Mouse (Mus musculus) heart, embryonic 14.5 days (tissue): ENCODE results near the gene Ebf3. TPM values are rescaled to one million over a fixed set of nuclear protein-coding genes. Genes with fewer than 3 reads are reported as not detected.

ENCODE experiments used
- ATAC-seq: fragments of 200-750 bp; cut with Nextera tagmentation; 2 replicates; pipeline ENCODE4 v1.8.0; 2017; ENCODE audit warnings: low read depth, moderate TSS enrichment; ENCODE audit not compliant: insufficient number of reproducible peaks, insufficient read depth, low FRiP score
- H3K27ac ChIP-seq, 2 experiments: fragments of 200-500 bp in 1 of 2; fragments of 300-500 bp in 1 of 2; sonication (generic) in 1 of 2; replicated peaks in 1 of 2; 2 replicates each; pipeline ENCODE4 v1.5.1; 2012 to 2014; ENCODE audit warnings: low read depth in 2 of 2, low read length in 2 of 2, control low read depth in 1 of 2, mild to moderate bottlenecking in 1 of 2, mixed read lengths in 1 of 2; ENCODE audit not compliant: control insufficient read depth in 1 of 2, insufficient read depth in 1 of 2
- H3K27me3 ChIP-seq: fragments of 300-500 bp; sonication (generic); 2 replicates; pipeline ENCODE4 v1.6.1; 2014; ENCODE audit warnings: mild to moderate bottlenecking, low read length, control low read depth; ENCODE audit not compliant: control insufficient read depth, insufficient read depth
- H3K36me3 ChIP-seq: fragments of 300-500 bp; sonication (generic); 2 replicates; pipeline ENCODE4 v1.6.1; 2014; ENCODE audit warnings: mild to moderate bottlenecking, control low read depth, low read length, mixed read lengths; ENCODE audit not compliant: control insufficient read depth, insufficient read depth
- H3K4me1 ChIP-seq, 2 experiments: fragments of 200-500 bp in 1 of 2; fragments of 300-500 bp in 1 of 2; sonication (generic) in 1 of 2; 2 replicates each; pipeline ENCODE4 v1.6.1; 2012 to 2014; ENCODE audit warnings: low read length in 2 of 2, control low read depth in 1 of 2, mixed read lengths in 1 of 2; ENCODE audit not compliant: control insufficient read depth in 2 of 2, insufficient read depth in 2 of 2
- H3K4me2 ChIP-seq: fragments of 300-500 bp; sonication (generic); 2 replicates; pipeline ENCODE4 v1.6.1; 2014; ENCODE audit warnings: mild to moderate bottlenecking, low read length
- H3K4me3 ChIP-seq, 2 experiments: fragments of 200-500 bp in 1 of 2; fragments of 300-500 bp in 1 of 2; sonication (generic) in 1 of 2; 2 replicates each; pipeline ENCODE4 v1.5.1; 2012 to 2014; ENCODE audit warnings: low read length in 2 of 2, mild to moderate bottlenecking in 2 of 2, control low read depth in 1 of 2, low read depth in 1 of 2, moderate library complexity in 1 of 2; ENCODE audit not compliant: control insufficient read depth in 1 of 2, insufficient read depth in 1 of 2
- H3K9ac ChIP-seq: fragments of 300-500 bp; sonication (generic); 2 replicates; pipeline ENCODE4 v1.6.1; 2014; ENCODE audit warnings: mild to moderate bottlenecking, low read length
- H3K9me3 ChIP-seq: fragments of 300-500 bp; sonication (generic); 2 replicates; pipeline ENCODE4 v1.6.1; 2016; ENCODE audit warnings: low read length, control low read depth; ENCODE audit not compliant: control insufficient read depth
- WGBS: fragments of 180-500 bp; shearing (Covaris S2); extraction: QIAGEN DNeasy Blood & Tissue Kit; methylation state at CpG from one replicate; pipeline ENCODE4 v1.1.7; 2014; 5-methylcytosine and 5-hydroxymethylcytosine counted together
- polyA plus RNA-seq: library from polyadenylated mRNA; unstranded; fragments of >200 nt; fragmentation: Nextera tagmentation; extraction: Ambion mirVana; gene quantifications from 2 replicates; pipeline ENCODE4 v1.2.1, GENCODE M21; 2014

The Ebf3 gene
- polyA plus RNA-seq, 1 experiment from 2014 or later, result 2.3 TPM

DNA sequence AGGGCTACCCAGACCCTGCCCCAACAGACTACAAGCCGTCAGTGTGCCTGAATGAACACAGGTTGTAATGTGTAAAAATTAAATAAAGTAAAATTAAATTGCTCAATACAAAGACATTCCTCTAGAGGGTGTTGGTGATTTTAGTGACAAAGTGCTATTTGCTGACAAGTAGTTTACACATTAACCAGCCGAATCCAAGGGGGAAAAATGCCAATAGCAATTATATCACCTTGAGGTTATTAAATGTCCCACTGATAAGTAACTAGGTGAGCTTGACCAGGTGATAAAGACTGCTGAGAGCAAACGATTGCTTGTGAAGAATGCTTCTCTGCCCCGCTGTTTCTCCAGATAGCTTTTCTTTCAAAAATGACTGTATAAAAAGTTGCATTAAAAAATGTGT, 102.9 kb downstream of the Ebf3 start:
- ATAC-seq, result no peak
- Histone ChIP-seq H3K9ac (no peak overlapping the region), H3K9me3 (no peaks in the 10 kb centered on the region), H3K36me3 (no peaks in the 10 kb centered on the region), H3K27ac (no peak overlapping the region), H3K4me2 (no peak overlapping the region), H3K4me1 (no peaks in the 10 kb centered on the region), H3K4me3 (no peak overlapping the region), H3K27me3 (no peaks in the 10 kb centered on the region)
- 59% methylated on average over 4 of the region's 4 CpGs for WGBS

DNA sequence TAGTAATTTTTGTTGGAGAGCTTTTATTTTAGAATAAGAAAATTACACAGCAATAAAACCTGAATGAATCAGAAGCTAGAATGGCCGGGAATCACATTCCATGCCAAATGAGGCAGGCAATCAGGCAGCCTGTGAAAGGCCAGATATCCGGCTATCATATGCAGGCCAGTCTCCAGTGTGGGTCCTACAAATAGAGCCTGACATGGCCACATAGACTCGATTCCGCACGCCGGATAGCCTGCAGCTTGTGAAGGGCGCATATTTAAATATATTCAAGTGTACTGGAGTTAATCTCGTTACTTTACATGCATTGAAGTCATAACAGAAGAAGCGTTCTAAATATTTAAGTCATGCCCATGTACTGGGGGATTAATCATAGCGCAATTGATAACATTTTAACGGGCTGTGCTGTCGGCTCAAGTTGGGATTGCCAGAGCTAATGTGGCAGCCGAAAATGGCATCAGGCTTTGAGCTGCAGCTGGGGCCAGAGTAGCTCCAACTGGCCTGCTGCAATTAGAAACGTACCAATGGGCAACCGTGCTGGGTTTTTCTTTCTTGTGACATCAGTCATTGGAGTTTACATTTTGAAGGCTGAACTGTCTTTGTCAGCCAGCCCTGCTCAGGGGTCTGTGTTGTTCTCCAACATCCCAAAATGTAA, 104.4 kb downstream of the Ebf3 start:
- Histone ChIP-seq H3K4me2 (no peak overlapping the region), H3K27ac (no peak overlapping the region), H3K27me3 (no peaks in the 10 kb centered on the region), H3K4me1 (no peaks in the 10 kb centered on the region), H3K9me3 (no peaks in the 10 kb centered on the region), H3K4me3 (no peak overlapping the region), H3K9ac (no peak overlapping the region), H3K36me3 (no peaks in the 10 kb centered on the region)
- ATAC-seq, result no peak
- WGBS, result 72% methylated on average over 15 of the region's 15 CpGs

DNA sequence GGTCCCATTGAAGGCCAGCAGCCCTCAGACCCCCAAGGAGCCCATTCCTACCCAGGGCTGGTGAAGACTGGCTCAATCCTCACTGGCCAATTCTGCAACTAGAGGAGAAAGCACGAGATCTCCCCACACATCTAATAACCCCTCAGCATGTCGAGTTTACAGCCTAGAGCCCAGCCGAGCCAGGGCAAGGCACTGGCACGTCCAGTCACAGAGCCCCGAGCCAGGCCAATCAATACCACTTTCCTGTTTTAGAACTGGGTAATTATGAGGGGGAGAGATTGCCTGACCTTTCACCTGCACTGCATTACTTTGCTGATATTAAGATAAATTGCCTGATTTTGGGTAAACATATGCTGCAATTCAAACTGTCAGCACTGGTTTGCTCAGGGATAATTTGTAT, 105.7 kb downstream of the Ebf3 start:
- Histone ChIP-seq H3K36me3 (no peaks in the 10 kb centered on the region), H3K4me3 (no peak overlapping the region), H3K9ac (no peak overlapping the region), H3K4me2 (no peak overlapping the region), H3K9me3 (no peaks in the 10 kb centered on the region), H3K27ac (no peak overlapping the region), H3K27me3 (no peaks in the 10 kb centered on the region), H3K4me1 (no peaks in the 10 kb centered on the region)
- ATAC-seq, result no peak
- WGBS, result 68% methylated on average over 5 of the region's 5 CpGs

DNA sequence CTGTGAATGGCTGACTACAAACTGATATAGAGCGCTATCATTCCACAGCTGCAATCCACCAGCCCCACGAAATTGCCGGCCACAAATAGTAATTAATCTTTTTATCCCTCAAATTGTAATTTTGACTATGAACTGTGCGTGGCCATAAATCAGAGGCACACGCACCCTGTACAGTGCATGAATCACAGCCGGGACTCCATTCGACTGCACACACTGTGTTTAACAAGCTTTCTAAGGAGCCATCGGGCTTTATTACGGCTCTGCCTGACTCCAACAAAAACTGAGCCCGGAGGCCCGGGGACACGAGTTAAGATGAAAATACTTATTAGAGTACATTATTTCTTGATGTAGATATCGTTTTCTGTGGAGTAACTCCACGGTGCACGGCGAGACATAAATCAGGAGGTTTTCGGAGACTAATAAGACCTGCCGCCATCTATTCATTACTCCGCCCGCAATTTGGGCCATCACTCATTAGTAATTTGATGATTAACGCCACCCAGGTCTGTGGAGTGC, 107.4 kb downstream of the Ebf3 start:
- Histone ChIP-seq H3K4me2 (no peak overlapping the region), H3K9ac (no peak overlapping the region), H3K4me1 (no peaks in the 10 kb centered on the region), H3K9me3 (no peaks in the 10 kb centered on the region), H3K4me3 (no peak overlapping the region), H3K27me3 (no peaks in the 10 kb centered on the region), H3K27ac (no peak overlapping the region), H3K36me3 (no peaks in the 10 kb centered on the region)
- WGBS, result 90% methylated on average over 21 of the region's 21 CpGs
- no peak for ATAC-seq

DNA sequence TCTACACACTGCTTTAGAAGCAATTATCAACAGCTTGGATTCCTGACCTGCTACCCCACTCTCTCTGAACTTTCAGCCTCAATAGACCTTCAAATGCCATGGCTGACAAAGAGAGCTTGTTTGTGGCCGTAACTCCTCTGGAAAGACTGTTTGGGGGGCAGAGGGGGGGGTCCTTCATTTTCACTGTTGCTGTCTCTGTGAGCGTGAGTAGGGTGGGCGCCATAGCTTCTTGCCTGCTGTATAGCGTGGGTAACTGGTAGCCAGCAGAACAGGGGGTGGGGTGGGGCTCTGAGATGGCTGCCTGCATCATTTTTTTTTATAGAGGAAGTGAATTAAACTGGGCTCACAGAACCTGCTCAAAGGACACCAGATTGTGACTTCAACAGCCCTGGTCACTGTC, 114.7 kb downstream of the Ebf3 start:
- no peaks in the 10 kb centered on the region for H3K27me3 ChIP-seq
- no peak overlapping the region for H3K27ac ChIP-seq
- H3K4me3 ChIP-seq, result no peak overlapping the region
- H3K9me3 ChIP-seq, result no peaks in the 10 kb centered on the region
- ATAC-seq, result no peak
- H3K4me1 ChIP-seq, result no peaks in the 10 kb centered on the region
- no peaks in the 10 kb centered on the region for H3K36me3 ChIP-seq
- H3K4me2 ChIP-seq, result no peak overlapping the region
- no peak overlapping the region for H3K9ac ChIP-seq
- 87% methylated on average over 4 of the region's 4 CpGs for WGBS

DNA sequence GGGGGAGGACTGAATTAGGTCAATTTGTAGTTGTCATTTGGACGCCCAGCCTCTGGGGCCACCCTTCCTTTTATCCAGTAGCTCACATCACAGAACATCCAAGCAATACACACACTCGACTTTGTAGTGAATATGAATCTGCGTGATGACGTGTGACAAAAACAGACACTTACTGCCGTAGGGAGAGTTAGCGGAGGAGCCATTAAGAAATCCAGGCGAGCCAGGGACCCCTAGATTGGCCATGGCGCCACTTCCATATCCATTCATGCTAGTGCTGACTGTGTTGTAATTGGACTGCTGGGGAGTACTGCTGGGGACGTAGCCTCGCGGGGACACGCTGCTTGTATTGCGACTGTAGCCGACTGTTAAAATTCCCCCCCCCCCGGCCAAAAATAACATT, 115.3 kb downstream of the Ebf3 start:
- Histone ChIP-seq H3K27me3 (no peaks in the 10 kb centered on the region), H3K4me1 (no peaks in the 10 kb centered on the region), H3K4me3 (no peak overlapping the region), H3K27ac (no peak overlapping the region), H3K9me3 (no peaks in the 10 kb centered on the region), H3K4me2 (no peak overlapping the region), H3K9ac (no peak overlapping the region), H3K36me3 (no peaks in the 10 kb centered on the region)
- 74% methylated on average over 15 of the region's 15 CpGs for WGBS
- no peak for ATAC-seq

DNA sequence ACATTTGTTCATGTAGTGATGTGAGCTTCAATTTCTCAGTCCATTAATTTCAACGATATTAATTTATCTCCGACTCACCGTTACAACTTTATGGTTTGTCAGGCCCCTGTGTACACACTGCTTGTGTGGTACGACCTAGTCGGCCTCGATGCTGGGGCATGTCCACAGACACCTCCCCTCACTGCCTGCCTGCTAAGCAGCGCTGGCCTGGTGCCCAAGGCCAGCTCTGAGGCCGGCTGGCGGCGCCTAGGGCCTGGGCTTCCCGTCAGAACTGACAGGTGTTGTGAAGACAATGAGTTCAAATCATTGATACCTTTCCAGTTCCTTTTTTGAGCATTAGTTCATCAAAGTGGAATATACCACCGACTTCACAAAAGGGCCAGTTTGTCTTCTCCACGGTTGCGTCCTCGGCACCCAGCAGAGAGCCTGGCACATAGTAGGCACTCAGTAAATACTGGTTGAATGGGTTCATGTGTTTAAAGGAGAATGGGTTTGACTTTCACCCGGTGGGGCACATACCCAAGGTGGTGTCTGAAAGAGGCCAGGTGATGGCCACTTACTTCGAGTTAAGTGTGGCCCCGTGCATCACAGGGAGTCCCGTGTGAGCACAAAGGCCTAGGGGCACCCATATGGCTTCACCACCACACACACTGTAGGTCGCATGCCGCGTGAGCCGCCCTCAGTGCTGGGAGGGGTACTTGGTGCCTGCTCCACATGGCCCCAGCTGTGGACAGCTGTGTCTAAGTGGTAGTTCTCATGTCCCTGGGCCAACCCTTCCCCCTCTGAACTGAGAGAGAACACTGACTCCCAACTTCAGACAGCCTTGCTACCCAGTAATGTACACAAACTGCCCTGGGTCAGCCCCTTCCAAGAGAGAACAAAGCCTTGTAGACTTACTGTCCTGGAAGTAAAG, 116.9 kb downstream of the Ebf3 start:
- no peak overlapping the region for H3K4me2 ChIP-seq
- no peaks in the 10 kb centered on the region for H3K9me3 ChIP-seq
- no peaks in the 10 kb centered on the region for H3K4me1 ChIP-seq
- ATAC-seq, result peak; percentile 66; the same call in 1 of the 2 replicates
- H3K27me3 ChIP-seq, result no peaks in the 10 kb centered on the region
- no peak overlapping the region for H3K9ac ChIP-seq
- no peak overlapping the region for H3K4me3 ChIP-seq
- H3K36me3 ChIP-seq, result no peaks in the 10 kb centered on the region
- WGBS, result 68% methylated on average over 23 of the region's 23 CpGs
- no peak overlapping the region for H3K27ac ChIP-seq
